Mouse (Mus musculus): ENCODE data around the gene Haus4. TPM values are rescaled to one million over a fixed set of nuclear protein-coding genes. Genes with fewer than 3 reads are reported as not detected.
A peak's percentile ranks its signal among the peaks of the same experiment; 100 is the strongest.

Haus4 gene
- polyA plus RNA-seq, 1 experiment from 2014 or later: 14.7 TPM

GRCm38 (mm10) chr14:54560527-54561242 lies 6.3 kb upstream of the Haus4 start:
- WGBS: 85% methylated on average over 14 of the region's 14 CpGs
- no peak for DNase-seq
- H3K36me3 ChIP-seq (ENCODE audit: control insufficient read depth, insufficient read depth, low read length): no peaks in the 10 kb centered on the region
- H3K4me1 ChIP-seq (ENCODE audit: control insufficient read depth, insufficient read depth, low read length): no peaks in the 10 kb centered on the region
- ATAC-seq (ENCODE audit: low FRiP score, low TSS enrichment): no peak
- H3K4me2 ChIP-seq (ENCODE audit: low read length): no peak overlapping the region
- H3K9ac ChIP-seq (replicated peaks; ENCODE audit: low read length): no peak overlapping the region
- no peaks in the 10 kb centered on the region for H3K9me3 ChIP-seq (ENCODE audit: control insufficient read depth, low read length)
- no peak overlapping the region for H3K4me3 ChIP-seq (replicated peaks; ENCODE audit: low read depth, low read length)
- H3K27me3 ChIP-seq (ENCODE audit: control insufficient read depth, insufficient read depth, low read length): no peaks in the 10 kb centered on the region
- H3K27ac ChIP-seq (replicated peaks; ENCODE audit: low read depth, low read length): no peak overlapping the region

GRCm38 (mm10) chr14:54557330-54557729 lies 2.9 kb upstream of the Haus4 start:
- Histone ChIP-seq H3K36me3 (ENCODE audit: control insufficient read depth, insufficient read depth, low read length) (no peaks in the 10 kb centered on the region), H3K9ac (replicated peaks; ENCODE audit: low read length) (no peak overlapping the region), H3K4me2 (ENCODE audit: low read length) (no peak overlapping the region), H3K9me3 (ENCODE audit: control insufficient read depth, low read length) (no peaks in the 10 kb centered on the region), H3K4me1 (ENCODE audit: control insufficient read depth, insufficient read depth, low read length) (peaks cover 5% of the 10 kb centered on the region; the same call in 1 of the 2 replicates), H3K27ac (replicated peaks; ENCODE audit: low read depth, low read length) (no peak overlapping the region), H3K27me3 (ENCODE audit: control insufficient read depth, insufficient read depth, low read length) (no peaks in the 10 kb centered on the region), H3K4me3 (replicated peaks; ENCODE audit: low read depth, low read length) (no peak overlapping the region)
- DNase-seq (no peak), ATAC-seq (ENCODE audit: low FRiP score, low TSS enrichment) (no peak)
- 80% methylated on average over 8 of the region's 8 CpGs for WGBS

- Histone ChIP-seq H3K9me3 (ENCODE audit: control insufficient read depth, low read length) (no peaks in the 10 kb centered on the region), H3K4me2 (ENCODE audit: low read length) (peak overlapping the region; percentile 81), H3K27ac (replicated peaks; ENCODE audit: low read depth, low read length) (no peak overlapping the region; the same call in 1 of the 2 replicates), H3K9ac (replicated peaks; ENCODE audit: low read length) (peak overlapping the region; percentile 51), H3K27me3 (ENCODE audit: control insufficient read depth, insufficient read depth, low read length) (no peaks in the 10 kb centered on the region), H3K4me1 (ENCODE audit: control insufficient read depth, insufficient read depth, low read length) (peaks cover 5% of the 10 kb centered on the region; the same call in 1 of the 2 replicates), H3K36me3 (ENCODE audit: control insufficient read depth, insufficient read depth, low read length) (no peaks in the 10 kb centered on the region), H3K4me3 (replicated peaks; ENCODE audit: low read depth, low read length) (peak overlapping the region; percentile 51)
- WGBS: 5% methylated on average over 21 of the region's 21 CpGs
- DNase-seq (peak; percentile 62), ATAC-seq (ENCODE audit: low FRiP score, low TSS enrichment) (no peak)
Observed at GRCm38 (mm10) chr14:54553454-54553974, 902 bp downstream of the Haus4 start.

GRCm38 (mm10) chr14:54544703-54545102 lies 9.7 kb downstream of the Haus4 start:
- DNase-seq (no peak), ATAC-seq (ENCODE audit: low FRiP score, low TSS enrichment) (no peak)
- no peak overlapping the region for H3K4me2 ChIP-seq (ENCODE audit: low read length)
- 96% methylated on average over 5 of the region's 5 CpGs for WGBS
- no peak overlapping the region for H3K4me3 ChIP-seq (replicated peaks; ENCODE audit: low read depth, low read length)
- H3K27me3 ChIP-seq (ENCODE audit: control insufficient read depth, insufficient read depth, low read length): no peaks in the 10 kb centered on the region
- no peak overlapping the region for H3K27ac ChIP-seq (replicated peaks; ENCODE audit: low read depth, low read length)
- H3K4me1 ChIP-seq (ENCODE audit: control insufficient read depth, insufficient read depth, low read length): no peaks in the 10 kb centered on the region
- H3K36me3 ChIP-seq (ENCODE audit: control insufficient read depth, insufficient read depth, low read length): 0 out of 2 replicates have a peak, but pooled peaks cover 4% of the 10 kb centered on the region
- H3K9ac ChIP-seq (replicated peaks; ENCODE audit: low read length): no peak overlapping the region
- H3K9me3 ChIP-seq (ENCODE audit: control insufficient read depth, low read length): no peaks in the 10 kb centered on the region

GRCm38 (mm10) chr14:54540771-54541170 lies 13.6 kb downstream of the Haus4 start:
- 56% methylated on average over 11 of the region's 11 CpGs for whole genome bisulfite sequencing
- Histone ChIP-seq H3K4me2 (ENCODE audit: low read length) (no peak overlapping the region), H3K27me3 (ENCODE audit: control insufficient read depth, insufficient read depth, low read length) (no peaks in the 10 kb centered on the region), H3K27ac (replicated peaks; ENCODE audit: low read depth, low read length) (no peak overlapping the region), H3K9ac (replicated peaks; ENCODE audit: low read length) (no peak overlapping the region), H3K4me1 (ENCODE audit: control insufficient read depth, insufficient read depth, low read length) (no peaks in the 10 kb centered on the region), H3K9me3 (ENCODE audit: control insufficient read depth, low read length) (no peaks in the 10 kb centered on the region), H3K4me3 (replicated peaks; ENCODE audit: low read depth, low read length) (no peak overlapping the region), H3K36me3 (ENCODE audit: control insufficient read depth, insufficient read depth, low read length) (0 out of 2 replicates have a peak, but pooled peaks cover 4% of the 10 kb centered on the region)
- DNase-seq (no peak), ATAC-seq (ENCODE audit: low FRiP score, low TSS enrichment) (no peak)

GRCm38 (mm10) chr14:54538580-54538979 lies 15.8 kb downstream of the Haus4 start:
- H3K9ac ChIP-seq (replicated peaks; ENCODE audit: low read length): no peak overlapping the region
- WGBS: 90% methylated on average over 2 of the region's 2 CpGs
- H3K36me3 ChIP-seq (ENCODE audit: control insufficient read depth, insufficient read depth, low read length): no peaks in the 10 kb centered on the region
- no peak for ATAC-seq (ENCODE audit: low FRiP score, low TSS enrichment)
- no peaks in the 10 kb centered on the region for H3K9me3 ChIP-seq (ENCODE audit: control insufficient read depth, low read length)
- no peak overlapping the region for H3K4me2 ChIP-seq (ENCODE audit: low read length)
- H3K27ac ChIP-seq (replicated peaks; ENCODE audit: low read depth, low read length): no peak overlapping the region
- no peak for DNase-seq
- no peaks in the 10 kb centered on the region for H3K27me3 ChIP-seq (ENCODE audit: control insufficient read depth, insufficient read depth, low read length)
- no peak overlapping the region for H3K4me3 ChIP-seq (replicated peaks; ENCODE audit: low read depth, low read length)
- no peaks in the 10 kb centered on the region for H3K4me1 ChIP-seq (ENCODE audit: control insufficient read depth, insufficient read depth, low read length)

GRCm38 (mm10) chr14:54528446-54529111 lies 25.8 kb downstream of the Haus4 start:
- no peak overlapping the region for H3K9ac ChIP-seq (replicated peaks; ENCODE audit: low read length)
- H3K27me3 ChIP-seq (ENCODE audit: control insufficient read depth, insufficient read depth, low read length): no peaks in the 10 kb centered on the region
- H3K27ac ChIP-seq (replicated peaks; ENCODE audit: low read depth, low read length): 0 out of 2 replicates have a peak overlapping the region, but pooled peaks have one; percentile 86
- H3K4me2 ChIP-seq (ENCODE audit: low read length): no peak overlapping the region
- no peaks in the 10 kb centered on the region for H3K36me3 ChIP-seq (ENCODE audit: control insufficient read depth, insufficient read depth, low read length)
- no peaks in the 10 kb centered on the region for H3K9me3 ChIP-seq (ENCODE audit: control insufficient read depth, low read length)
- ATAC-seq (ENCODE audit: low FRiP score, low TSS enrichment) (peak; percentile 63; the same call in 1 of the 2 replicates), DNase-seq (peak; percentile 92)
- 0 out of 2 replicates have a peak, but pooled peaks cover 11% of the 10 kb centered on the region for H3K4me1 ChIP-seq (ENCODE audit: control insufficient read depth, insufficient read depth, low read length)
- 14% methylated on average over 17 of the region's 17 CpGs for WGBS
- H3K4me3 ChIP-seq (replicated peaks; ENCODE audit: low read depth, low read length): no peak overlapping the region

- no peak for ATAC-seq (ENCODE audit: low FRiP score, low TSS enrichment)
- Histone ChIP-seq H3K27ac (replicated peaks; ENCODE audit: low read depth, low read length) (peak overlapping the region; percentile 86), H3K9me3 (ENCODE audit: control insufficient read depth, low read length) (no peaks in the 10 kb centered on the region), H3K9ac (replicated peaks; ENCODE audit: low read length) (0 out of 2 replicates have a peak overlapping the region, but pooled peaks have one; percentile 68), H3K36me3 (ENCODE audit: control insufficient read depth, insufficient read depth, low read length) (no peaks in the 10 kb centered on the region), H3K4me2 (ENCODE audit: low read length) (peak overlapping the region; percentile 66), H3K4me3 (replicated peaks; ENCODE audit: low read depth, low read length) (peak overlapping the region; percentile 40; the same call in 1 of the 2 replicates), H3K27me3 (ENCODE audit: control insufficient read depth, insufficient read depth, low read length) (no peaks in the 10 kb centered on the region), H3K4me1 (ENCODE audit: control insufficient read depth, insufficient read depth, low read length) (0 out of 2 replicates have a peak, but pooled peaks cover 11% of the 10 kb centered on the region)
- peak; percentile 11 for DNase-seq
- WGBS: 28% methylated on average over 5 of the region's 5 CpGs
Observed at GRCm38 (mm10) chr14:54528007-54528393, 26.4 kb downstream of the Haus4 start.
